Mouse (Mus musculus) retina, postnatal 7 days (tissue): Measurements from ENCODE around the gene Il27ra.
A peak's percentile ranks its signal among the peaks of the same experiment; 100 is the strongest.

ENCODE experiments used
- DNase-seq: peaks from one replicate; pipeline ENCODE4 v3.0.0-alpha.2; 2012; ENCODE audit warnings: low read depth, low spot score

Gene Il27ra

DNA sequence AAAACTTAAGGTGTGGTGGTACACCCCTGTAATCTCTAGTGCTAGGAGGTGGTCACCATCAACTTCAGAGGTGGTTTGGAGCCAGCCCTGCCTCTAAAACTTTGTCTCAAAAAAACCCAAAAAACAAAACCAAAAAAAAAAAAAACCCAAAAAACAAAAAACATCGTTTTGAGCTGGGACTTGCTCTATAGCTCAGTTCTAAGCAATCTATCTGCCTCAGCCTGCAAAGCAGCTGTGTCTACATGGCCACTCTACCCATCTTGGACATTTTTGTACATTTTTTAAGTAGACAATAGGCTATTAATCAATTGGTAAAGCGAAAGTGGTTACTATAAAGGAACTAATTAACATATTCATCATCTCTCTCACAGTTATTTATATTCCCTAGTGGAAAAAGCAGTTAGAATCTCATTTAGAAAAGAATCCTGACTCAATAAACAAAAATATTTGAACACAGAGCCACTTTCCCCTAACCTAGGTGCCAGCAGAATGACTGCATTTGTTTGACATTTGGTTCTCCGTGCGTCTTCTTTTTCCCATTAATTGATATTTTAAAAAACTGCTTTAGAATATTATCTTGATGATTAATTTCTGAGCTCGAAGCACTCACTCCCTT lies 23.2 kb upstream of the Il27ra start:
- no peak for DNase-seq

DNA sequence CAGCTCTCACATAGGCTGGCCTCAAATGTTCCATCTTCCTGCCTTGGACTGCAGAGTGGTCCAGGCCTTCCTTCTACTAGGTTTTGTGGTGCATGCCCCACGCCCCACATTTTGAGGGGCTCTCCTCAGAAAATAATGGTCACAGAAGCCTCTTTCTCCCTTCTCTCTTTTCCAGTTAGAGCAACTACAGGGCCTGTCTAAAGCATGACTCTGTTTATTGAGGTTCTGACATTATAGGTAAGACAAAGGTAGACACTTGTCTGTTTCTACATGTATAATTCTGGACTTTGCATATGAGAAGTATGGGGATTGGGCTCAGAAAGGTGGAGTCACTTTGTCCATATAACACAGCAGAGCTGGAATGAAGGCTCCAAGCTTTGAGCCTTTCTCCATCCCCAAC lies 22.6 kb upstream of the Il27ra start, which contains the start of gene Gm10643:
TSS of gene Gm10643 (minus strand) at position 101 of the 400 bp plus-strand sequence.
- DNase-seq, result no peak

GRCm38 (mm10) chr8:84063861-84064610 lies 21.6 kb upstream of the Il27ra start:
- DNase-seq, result no peak

DNA sequence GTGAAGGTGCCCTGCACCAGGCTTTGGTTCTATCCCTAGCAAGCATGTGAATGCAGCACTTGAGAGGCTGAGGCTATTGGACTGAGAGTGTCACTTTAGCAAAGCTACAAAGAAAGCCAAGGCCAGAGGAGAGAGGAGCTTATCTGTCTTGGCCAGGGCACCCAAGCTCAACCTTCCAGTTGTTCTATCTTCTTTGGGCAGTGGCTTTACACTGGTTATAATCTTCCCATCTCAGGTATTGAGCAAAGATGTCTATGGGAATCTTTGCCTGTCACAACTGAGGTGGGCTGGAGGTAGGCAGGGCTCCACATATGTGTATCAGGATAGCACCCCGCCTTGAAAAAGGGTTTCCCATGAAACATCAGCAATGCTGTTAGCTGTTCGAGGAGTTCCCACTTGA lies 17.9 kb upstream of the Il27ra start:
- DNase-seq, result no peak

DNA sequence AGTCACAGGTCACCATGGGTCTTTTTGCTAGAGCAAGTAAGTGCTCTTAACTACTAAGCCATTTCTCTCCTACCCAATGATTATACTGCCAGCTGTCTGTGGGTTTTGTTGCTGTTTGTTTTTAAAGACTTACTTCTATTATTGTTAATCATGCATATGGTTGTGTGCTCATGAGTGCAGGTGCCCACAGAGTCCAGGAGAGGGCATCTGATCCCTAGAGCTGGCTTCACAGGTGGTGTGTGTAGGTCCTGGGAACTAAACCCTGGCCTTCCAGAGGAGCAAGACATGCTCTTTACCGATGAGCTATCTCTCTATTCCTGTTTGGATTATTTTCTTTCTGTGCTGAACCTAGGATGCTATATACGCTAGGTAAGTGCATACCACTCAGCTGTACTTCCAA lies 16.8 kb upstream of the Il27ra start:
- DNase-seq, result no peak

DNA sequence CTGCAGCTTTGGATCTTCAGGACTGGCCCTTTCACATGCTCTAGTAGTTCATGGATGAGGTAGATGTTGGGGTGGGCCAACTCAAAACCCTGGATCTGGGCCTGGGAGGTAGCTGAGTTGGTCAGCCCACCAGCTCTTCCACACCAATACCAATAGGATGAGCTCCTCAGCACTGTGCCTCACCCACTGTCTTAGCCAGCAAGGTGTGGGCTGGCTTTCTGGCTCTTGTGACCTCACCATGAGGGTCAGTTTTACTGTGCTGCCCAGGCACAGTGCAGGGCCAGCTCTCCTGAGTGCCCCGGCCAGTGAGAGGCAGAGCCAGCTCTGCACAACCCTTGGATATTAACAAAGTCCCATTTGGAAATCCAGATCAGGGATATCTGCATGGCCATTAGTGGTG lies 15.4 kb upstream of the Il27ra start:
- DNase-seq, result no peak

DNA sequence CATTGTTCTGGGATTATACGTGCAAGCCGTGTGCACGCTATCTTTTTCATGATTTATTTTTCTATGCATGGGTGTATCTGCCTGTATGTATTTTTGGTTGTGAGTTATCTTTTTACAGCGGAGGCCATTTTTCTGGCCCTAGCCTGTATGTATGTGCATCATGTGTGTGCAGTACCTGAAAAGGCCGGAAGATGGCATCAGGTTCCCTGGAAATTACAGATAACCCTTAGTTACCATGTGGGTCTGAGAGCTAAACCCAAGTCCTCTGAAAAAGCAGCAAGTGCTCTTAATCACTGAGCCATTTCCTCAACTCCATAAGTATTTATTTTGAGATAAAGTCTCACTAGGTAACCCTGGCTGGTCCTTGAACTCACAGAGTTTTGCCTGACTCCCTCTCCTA lies 10.8 kb upstream of the Il27ra start:
- DNase-seq, result no peak

DNA sequence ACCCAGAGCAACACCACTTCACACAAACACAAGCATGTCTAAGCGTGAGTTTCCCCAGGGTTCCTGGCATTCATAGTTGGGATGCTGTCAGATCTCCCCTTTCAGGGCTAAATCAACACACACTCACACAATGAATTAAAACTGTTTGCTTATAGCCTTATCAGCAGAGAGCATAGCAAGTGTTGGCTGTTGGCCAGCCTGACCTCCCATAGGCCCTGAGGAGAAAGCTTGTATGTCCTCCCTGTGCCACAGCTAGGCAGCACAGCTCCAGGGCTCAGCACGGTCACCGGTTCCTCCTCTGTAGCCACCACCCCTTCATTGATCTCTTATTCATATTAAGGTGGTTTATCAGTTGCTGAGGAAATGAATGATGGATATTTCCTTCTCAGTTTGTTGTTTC lies 10.4 kb upstream of the Il27ra start:
- no peak for DNase-seq

GRCm38 (mm10) chr8:84048171-84048570 lies 5.8 kb upstream of the Il27ra start:
- DNase-seq, result no peak

GRCm38 (mm10) chr8:84046505-84046904 lies 4.1 kb upstream of the Il27ra start:
- DNase-seq, result no peak

DNA sequence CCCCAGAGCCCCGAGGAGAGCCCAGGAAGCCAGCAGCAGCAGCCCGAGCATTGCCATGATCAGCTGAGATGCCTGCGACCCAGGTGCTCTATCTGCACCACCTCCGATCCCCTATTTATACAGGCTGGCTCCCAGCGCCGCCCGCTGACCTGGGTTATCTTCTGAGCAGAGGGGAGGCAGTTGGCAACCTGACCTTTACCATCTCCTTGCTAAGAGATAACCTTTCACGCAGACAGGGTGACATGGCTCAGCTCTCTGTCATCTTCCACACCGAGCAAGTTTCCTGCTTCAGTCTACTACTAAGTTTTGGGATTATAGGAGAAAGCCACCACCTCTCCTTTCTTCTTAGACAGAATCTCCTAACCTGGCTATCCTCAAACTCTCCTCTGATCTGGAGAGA lies 2.5 kb upstream of the Il27ra start, which contains the start of gene Rln3:
TSS of gene Rln3 (minus strand) at position 101 of the 400 bp plus-strand sequence.
- DNase-seq, result no peak

DNA sequence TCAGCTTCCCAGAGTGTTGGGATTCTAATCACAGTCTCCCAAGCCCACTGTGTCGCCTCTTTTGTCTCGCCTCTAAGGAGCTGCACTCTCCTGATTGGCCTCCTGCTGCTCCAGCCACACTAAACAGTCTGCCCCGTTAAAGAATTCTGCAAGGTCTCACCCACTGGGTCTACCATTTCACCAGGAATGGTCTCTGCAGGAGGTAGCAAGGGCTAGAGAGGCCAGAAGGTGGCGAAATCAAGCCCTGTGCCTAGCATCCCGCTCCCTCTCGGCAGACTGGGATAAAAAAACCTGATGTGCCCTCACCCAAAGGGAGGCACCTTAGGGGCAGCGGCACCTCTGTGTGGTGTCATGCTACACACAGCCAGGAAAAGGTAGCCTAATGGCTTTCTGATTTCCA lies 1.7 kb upstream of the Il27ra start:
- no peak for DNase-seq

- no peak for DNase-seq
Observed at GRCm38 (mm10) chr8:84042948-84043342, 556 bp upstream of the Il27ra start.

- peak; percentile 80 for DNase-seq
Observed at GRCm38 (mm10) chr8:84039050-84039449, 3.3 kb downstream of the Il27ra start.

DNA sequence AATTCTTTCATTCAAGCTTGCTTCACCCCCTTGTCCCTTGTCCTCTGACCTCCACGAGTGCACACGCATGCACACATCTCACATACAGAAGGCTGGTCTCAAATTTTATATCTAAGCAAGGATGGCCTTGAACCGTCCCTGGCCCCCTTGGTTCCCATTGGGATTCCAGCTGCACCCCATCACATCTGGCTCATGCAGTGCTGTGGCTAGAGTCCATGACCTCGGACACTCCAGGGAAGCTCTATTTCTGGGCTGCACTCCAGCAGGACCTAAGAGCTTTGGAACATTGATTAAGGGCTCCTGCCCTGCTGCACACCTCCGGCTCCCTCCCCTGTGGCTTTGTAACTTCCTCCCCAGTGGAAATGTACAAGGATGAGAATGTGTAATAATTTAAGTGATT lies 4.4 kb downstream of the Il27ra start:
- DNase-seq, result no peak

GRCm38 (mm10) chr8:84032777-84033176 lies 9.6 kb downstream of the Il27ra start:
- DNase-seq, result no peak

GRCm38 (mm10) chr8:84029272-84029671 lies 13.1 kb downstream of the Il27ra start:
- DNase-seq, result no peak

DNA sequence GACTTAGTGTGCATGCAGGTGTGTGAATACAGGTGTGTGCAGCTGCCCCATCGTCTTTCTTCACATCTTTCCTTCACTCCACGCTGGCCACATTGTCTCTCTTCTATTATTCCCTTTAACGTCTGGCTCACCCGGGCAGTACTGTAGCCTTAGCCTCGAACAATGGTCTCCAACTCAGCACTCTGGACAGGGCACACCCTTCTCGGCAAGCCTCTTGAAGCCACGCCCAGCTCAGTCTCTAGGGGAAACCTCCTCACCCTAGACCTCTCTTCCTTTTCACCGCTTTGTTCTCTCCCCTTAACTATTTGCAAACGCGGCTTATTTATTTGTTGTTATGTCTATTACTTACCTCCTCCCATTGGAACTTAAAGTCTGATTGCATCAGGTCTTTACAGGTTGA lies 14.9 kb downstream of the Il27ra start:
- no peak for DNase-seq

DNA sequence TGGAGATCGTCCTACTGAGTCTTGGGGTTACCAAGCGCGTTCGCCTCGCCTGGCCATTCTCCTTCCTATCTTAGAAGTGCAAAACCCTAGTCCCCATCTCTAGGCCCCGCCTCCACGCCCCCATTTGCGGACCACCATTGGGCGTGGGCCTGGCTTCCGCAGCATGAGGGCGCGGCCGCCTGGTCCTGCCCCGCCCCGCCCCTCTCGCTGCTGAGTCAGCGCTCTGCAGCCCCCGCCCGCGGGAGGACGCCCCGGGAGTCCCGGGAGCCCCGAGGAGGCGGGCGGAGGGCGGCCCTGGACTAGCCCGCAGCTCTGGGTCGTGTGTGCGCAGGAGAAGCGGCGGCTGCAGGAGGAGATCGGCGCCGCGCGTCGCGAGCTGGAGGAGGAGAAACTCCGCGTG lies 16.5 kb downstream of the Il27ra start:
- DNase-seq, result no peak

DNA sequence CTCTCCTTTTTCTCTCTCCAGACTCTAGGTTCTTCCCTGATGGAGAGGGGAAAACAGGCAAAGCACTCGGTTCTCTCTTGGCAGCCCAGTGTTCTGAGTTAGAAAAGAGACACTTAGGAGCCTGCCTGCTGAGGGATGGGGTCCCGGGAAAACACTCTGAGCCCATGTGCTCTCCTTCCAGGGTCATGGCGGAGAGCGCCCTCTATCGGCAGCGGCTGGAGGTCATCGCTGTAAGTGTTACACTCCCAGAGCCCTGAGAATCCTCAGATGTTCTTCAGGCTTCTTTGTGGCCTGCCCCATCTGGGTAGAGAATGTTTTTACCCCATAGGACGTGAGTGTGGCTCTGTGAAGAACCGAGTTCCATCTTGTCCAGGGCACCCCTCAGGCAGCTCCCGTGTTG lies 18.2 kb downstream of the Il27ra start:
- DNase-seq, result no peak

- DNase-seq, result no peak
Observed at GRCm38 (mm10) chr8:84023631-84024030, 18.8 kb downstream of the Il27ra start.

- DNase-seq, result no peak
Observed at GRCm38 (mm10) chr8:84023085-84023484, 19.3 kb downstream of the Il27ra start.

- DNase-seq, result no peak
Observed at GRCm38 (mm10) chr8:84021569-84021968, 20.8 kb downstream of the Il27ra start.
